Mouse (Mus musculus): ENCODE measurements around the gene Hoxb7.

Gene Hoxb7

DNA sequence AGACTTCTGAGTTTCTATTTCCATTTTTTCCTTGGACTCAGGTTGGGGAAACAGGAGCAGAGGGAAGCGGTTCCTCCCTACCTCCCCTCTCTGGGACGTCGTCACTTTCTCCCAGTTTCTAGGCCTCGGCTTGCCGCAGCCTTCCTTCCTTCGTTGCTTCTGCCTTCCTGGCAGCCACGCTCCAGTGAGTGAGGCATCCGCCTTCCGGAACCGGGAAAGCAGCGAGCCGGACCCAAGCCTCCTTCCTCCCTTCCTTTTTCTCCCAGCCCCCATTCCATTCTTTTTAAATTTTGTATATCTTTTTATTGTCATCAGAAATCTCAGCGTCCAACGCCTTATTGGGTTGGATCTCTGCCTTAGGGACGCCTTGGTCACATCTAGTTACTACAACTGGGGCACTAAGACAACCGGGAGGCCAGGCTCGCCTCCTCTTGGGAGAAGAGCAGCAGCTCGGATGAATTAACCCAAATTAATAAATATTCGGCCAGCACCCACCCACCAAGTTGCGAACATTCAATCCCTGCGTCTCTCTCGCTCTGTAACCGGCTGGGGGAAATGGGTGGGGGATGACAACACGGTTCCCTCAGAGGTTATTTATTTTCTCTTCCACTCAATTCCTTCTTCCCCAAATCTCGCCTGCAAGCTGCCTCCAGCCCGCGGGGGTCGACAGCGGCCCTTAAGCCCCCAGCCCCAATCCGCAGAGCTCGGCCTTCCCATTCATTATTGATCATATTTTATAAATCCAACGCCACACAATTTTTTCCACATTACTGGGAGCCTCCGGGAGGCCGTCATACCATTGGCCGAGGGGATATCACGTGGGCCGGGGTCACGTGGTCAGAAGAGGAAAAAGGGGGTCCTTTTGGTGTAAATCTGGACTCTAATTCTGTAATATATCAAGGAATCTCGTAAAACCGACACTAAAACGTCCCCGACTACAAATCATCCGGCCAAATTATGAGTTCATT is at the start of gene Hoxb7:
Gene Hoxb7 (plus strand): TSS at position 853 of the 968 bp plus-strand sequence.
- DNase-seq = peak; percentile 91

DNA sequence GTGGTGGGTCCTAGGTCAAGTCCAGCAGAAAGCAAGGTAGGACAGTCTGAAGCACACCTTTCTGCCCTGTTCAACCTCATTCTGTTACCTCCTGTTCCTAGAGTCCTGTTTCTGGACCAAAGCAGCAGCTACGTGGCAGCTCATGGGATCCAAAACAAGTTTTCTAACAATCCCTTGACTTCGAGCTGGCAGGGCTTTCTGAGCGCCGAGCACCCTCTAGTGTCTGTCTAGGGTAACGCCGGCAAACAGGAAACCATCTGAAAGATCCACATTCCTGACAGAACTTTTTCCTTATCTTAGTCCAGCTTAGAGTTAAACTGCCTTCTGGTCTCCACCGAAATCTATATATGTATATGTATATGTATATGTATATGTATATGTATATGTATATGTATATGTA is 46.2 kb upstream of the Hoxb7 start:
- peak; percentile 72 for DNase-seq

DNA sequence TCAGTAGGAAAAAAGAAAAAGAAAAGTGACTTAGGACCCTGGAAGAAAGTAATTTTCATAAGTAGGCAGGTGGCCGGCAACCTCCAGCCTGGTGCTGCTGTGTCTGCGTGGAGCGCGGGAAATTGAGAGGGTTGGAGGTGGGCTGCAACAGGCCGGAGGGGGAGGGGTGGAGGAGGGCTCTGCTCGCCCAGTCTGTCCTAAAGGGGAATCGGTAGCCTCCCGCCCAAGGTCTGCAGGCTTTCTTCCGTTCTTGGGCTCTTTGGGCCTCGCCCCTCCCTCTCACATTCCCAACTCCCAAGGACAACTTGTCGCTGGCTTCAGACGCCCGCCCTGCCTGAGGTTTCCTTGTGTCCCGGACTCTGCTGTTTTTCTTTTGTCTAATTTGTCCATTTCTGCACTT is 35.5 kb upstream of the Hoxb7 start:
- peak; percentile 84 for DNase-seq

DNA sequence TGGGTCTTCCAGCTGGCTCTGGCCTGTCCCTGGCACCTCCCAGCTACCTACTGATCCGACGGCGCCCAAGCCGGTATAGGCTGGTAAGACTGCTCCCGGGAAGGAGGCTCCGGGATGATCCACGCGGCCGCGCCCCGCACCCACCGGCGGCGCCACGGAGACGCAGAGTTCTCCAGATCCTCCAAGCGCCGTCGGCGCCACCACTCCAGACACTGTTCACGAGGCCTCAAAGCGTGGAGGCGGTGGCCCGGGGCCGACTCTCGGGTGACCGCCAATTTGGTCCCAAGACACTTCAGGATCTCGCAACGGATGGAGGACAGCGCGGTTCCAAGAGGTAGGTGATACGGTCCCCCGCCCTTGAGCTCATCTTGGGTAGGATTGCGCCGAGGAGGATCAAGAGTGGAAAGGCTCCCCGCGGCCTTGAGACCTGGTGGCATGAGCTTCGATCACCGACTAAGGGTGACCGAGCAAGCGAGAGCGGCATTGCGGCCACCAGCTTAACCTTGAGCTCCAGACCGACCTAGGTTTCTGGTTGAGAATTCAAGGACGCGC is 34.9 kb upstream of the Hoxb7 start:
- peak; percentile 72 for DNase-seq

DNA sequence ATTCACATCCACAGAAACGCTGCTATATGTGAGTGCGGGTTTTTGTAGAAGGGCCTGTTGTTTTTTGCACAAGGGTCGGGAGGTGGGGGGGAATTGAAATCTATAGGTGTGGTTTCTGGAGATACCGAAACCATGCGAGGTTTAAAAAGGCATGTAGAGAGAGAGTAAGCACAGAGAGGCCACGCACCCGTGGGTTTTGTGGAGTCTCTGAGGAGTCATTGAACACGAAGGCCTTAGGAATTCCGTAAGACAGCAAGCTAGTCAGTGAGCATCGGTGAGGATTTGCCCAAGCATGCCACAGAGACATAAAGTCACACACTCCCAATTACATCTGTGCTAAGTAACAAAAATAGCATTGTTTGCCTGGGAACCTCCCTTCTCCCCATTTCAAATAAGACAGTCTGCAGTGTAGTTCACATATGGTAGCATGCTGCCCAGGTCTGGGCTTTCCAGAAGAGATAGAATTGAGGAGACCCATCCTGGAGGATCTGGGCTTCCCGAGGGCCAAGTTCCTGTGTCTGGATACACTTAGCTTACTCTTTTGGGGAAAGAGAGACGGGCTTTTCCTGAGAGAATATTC is 33.8 kb upstream of the Hoxb7 start:
- no peak for DNase-seq

DNA sequence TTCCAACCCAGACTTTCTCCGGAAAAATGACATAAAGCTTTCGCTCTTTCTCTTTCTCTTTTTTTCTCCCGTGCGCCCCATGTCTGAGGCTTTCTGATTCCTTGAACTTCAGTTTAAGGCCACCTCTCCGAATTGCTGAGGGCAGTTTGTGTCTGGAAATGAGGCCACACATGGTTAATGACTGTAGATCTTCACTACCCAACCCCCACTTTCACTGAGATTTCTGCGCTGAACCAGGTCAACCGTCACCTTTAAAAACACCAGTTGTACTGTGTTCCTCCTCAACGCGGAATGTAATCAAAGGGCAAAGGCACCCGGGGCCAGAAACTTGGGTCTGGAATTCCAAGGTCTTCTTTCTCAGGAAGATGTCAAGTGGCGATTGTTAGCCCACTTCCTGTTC is 32.2 kb upstream of the Hoxb7 start:
- DNase-seq = peak; percentile 84

DNA sequence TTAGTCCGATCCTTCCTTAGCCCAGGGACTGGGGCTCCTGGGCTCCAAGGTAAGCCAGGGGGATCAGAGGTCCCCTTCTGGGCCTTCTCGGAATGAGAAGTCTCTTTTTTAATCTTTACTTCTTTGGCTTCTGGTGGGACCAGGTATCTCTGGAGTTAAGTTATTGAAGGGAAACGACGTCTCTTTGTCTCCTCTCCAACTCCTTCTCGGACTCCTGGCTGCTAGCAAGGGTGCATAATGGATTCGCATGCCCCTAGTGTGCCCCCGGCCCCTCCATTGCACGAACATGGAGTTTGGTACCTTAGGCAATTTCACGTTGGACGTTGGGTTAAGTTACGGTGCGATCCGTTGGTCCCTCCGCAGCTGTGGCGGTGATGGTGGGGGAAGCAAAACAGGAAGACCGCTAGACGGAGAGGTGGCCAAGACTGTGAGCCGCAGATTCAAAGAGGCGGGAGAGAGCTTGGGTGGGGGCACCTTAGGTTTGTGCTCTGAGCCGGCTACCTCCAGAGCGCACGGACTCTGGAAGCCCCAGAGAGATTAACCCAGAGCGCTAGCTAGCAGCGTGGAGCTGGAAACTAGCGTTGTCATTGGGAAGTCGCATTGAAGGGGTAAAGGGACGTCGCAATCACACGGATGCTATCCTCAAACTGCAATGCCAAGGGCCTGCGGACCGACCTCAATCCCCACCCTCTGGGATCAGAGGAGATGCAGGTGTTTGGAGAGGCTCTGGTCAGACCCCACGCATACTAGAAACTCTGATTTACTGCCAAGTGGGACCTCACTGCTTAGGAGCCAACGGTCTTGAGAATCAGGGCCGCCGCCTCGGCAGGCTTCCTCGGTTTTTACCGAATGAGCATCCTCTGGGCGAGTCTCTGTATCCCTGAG is 31.1 kb upstream of the Hoxb7 start:
- no peak for DNase-seq

DNA sequence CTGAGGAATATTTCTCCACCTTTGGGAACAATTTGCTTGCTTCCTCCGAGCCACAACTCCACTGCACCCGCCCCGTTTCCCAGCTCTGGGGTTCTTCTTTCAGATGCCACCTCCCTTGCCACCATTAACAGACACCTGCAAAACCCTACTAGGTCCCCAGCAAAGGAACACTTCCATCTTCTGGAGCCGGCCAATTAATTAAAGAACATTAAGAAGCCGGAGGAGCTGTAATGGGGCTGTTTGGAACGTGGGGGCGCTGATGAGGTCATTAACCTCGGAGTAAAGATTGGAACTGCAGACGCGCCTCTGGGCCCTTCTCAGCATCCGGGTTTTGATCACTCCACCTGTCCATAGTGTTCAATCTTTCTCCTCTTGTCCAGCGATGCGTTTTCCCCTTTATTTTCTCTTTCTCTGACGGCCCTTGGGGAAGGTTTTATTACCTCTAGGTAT is 30.4 kb upstream of the Hoxb7 start:
- DNase-seq = peak; percentile 38

DNA sequence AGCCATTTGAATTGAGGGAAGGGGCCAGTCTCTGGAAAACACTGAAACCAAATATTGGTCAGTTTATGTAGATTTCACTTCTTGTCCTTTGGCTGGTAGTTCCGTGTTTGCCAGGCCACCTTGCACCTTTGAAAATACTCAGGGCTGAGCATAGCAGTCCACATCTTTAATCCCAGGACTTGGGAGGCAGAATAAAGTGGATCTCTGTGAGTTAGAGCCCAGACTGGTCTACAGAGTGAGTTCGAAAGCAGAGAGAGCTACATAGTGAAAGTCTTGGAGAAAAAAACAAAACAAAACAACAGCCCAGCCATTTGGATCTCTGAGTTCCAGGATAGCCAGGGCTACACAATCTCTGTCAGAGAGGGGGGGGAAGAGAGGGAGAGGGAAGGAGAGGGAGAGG is 29.3 kb upstream of the Hoxb7 start:
- peak; percentile 4 for DNase-seq

DNA sequence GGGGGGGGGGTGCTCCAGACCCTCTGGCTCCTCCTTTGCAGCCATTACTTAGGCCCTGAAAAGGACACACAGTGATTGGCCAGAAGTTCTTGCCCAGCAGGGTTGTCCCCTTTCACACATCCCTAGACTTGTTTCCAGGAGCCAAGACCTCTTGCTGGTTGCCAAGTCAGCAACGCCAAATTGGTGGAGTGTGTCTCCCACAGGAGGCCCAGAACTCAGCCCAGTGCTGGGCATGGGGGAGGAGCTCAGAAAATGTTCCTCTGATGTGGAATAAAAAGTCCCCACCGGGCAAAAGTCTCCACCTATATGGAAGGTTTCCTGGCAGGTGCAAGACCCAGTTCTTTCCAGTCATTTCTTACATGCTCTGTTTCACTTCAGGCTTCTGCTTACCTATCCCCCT is 27.4 kb upstream of the Hoxb7 start:
- DNase-seq = peak; percentile 86

DNA sequence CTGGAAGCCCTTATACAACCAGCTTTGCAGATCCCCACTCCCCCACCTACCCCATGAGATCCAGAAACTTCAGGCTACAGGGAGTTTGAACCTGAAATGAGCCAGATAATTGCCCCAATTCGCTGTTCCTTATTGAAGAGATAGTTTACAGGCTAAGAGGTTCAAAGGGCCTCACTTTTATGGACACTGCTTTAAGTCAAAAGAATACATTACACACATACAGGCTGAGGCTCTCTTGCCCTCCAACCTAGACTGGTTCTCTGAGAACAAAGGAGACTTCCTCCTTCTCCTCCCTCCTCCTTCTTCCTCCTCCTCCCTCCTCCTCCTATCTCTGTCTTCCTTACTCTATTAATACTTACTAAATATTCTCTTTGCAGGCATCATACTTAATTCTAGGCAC is 26.9 kb upstream of the Hoxb7 start:
- no peak for DNase-seq

DNA sequence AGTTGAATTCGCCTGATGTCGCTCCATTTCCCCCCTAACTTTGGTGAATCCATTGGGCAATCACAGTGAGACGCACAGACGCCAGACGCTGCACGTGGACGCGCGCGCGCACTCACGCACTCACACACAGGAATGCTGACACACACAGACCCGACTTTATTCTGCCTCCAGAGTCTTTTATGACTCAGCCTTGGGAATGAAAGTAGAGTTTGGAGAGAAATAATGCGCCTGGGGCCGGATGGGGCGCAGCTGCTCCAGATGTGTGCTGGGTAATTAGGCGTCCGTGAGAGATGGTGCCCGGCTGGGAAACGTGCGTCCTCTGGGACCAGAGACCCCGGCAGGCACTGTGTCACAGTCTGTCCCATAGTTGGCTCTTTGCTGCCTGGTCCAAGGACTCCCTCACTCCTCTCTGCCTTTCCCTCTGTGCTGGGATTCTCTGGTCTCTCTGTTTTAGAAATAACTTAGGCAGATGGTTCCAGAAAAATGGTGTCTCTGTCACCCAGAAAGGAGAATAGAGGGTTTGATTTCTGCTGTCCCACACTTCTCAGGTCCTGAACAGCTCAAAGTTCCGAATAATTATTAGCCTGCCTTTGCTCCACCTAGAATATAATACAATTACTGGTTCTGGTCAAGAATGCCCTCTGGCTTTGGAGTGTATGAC is 26.0 kb upstream of the Hoxb7 start:
- peak; percentile 64 for DNase-seq

DNA sequence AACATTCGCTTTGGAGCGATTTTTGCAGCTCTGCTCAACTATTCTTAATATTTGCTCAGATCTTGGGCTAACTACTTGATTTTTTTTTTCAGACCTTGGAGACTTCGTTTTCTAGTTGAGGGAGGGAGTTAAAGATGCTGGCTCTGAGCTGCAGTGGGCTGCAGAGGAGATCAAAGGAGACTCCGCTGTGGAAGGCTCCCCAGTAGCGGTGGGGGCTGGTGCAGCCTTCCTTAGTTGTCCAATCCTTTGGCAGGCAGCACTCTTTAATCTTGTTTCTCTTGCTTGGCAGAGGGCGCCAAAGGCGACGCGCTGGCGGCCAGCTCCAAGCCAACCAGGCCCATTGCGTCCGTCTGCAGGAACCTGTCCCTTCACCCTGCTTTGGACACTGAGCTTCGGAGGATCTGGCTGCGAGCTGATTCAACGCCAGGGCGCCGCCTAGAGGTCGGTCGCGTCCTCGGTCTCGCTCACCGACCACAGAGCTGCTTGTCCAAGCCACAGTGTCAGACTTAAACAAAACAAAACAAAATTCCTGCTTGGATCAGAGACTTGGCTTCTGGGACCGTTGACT is 25.0 kb upstream of the Hoxb7 start:
- DNase-seq = peak; percentile 93

DNA sequence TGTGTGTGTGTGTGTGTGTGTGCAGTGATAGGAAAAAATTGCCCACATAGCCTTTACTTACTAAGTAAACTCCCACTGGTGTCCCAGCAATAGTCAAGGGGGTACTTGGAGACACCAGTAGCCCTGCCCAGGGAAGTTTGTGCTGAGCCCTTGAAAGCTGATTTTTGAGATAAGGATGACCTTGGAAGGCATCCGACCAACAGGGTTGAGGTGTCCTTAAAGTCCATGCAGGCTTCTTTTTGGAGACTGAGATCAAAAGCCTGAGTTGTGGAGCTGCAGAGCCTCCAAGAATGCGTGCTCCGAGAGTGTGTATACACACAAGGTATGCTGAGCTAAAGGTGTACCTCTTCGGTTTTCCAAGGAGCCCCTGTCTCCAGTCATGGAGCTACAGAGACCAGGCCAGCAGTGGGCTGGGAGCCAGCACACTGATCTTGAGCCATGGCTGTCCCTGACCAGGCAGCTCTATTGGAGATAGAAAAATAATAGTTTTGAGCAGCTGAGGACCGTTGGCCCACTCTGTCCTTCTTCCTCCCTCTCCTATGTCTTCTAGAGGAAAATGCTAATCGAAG is 24.1 kb upstream of the Hoxb7 start:
- peak; percentile 29 for DNase-seq

DNA sequence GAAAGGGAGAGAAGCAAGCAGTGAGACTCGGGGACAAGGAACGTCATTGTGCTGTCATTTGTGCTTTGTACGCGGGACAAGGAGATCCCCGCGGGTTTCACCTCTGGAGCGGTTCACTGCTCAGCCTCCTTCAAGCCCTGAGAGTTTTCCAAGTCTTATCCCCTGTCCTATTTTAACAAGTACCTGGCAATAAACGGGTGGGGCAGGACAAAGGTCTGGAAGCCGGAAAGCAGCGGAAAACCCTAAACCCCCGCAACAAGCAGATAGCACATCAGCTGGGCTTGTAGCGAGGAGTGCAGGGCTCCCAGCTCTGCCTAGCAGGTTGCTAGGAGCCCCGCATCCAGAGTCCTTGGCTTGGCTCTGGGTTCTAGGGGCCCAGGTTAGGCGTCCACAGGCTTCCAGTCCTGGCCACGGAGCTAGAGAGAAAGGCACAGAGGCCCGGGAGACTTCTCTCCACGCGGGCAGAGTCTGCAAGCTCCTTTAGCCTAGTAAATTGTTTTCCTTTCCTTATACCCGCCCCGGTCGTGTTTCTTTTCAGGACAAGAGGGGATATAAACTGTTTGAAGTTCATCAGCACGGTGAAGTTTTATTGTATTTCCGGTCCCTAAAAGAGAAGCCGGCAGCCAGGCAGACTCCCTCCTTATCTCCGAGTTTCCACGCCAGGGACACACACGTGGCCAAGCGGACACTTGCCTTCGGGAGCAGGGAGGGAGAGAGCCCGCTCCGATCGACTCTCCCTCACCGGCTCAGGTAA is 22.6 kb upstream of the Hoxb7 start:
- peak; percentile 10 for DNase-seq

DNA sequence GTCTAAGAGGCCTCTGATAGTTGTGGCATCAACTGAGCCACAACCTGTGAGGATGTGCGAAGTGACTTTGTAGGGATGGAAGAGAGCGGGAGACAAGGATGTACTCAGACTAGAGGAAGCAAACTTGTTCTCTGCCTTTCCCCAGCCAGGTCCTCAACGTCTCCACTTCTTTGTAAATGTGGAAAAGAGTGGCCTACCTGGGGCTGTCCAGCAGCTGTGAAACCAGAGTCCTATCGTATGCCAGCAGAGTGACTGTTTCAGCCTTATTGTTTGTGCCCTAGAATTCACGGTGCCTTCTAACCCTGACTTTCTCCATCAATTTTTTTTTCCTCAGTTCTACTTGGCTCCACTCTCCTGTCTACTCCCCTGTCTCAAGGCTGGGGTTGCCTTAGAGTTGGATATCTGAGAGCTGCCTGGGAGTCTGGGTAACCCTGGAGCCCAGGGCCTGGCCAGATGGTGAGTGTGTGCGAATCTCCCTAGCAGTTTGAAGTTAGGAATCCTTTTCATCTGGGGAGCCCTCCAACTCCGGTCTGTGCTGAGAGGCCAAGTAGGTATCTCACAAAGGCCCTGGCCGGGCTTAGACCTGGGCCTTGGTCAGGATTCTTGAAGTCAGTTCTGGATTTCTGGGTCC is 21.9 kb upstream of the Hoxb7 start:
- peak; percentile 4 for DNase-seq

DNA sequence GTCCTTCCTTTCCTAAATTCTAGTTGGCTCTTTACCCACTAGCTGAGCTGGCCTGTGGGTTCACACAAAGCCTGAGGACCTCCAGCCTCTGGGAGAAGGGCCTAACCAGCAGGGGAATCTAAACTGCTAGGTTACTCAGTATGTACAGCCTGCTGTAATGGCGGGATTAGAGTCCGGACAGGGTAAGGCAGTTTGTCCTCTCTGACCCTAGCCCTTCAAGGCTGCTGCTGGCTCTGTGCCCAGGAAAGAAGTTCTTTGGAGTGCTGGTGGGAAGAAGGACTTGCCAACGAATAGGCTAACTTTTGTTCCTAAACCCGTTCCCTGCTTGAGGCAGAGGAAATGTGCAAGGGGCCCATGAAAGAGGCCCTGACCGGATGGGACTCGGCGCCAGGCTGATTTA is 20.5 kb upstream of the Hoxb7 start:
- DNase-seq = peak; percentile 92

DNA sequence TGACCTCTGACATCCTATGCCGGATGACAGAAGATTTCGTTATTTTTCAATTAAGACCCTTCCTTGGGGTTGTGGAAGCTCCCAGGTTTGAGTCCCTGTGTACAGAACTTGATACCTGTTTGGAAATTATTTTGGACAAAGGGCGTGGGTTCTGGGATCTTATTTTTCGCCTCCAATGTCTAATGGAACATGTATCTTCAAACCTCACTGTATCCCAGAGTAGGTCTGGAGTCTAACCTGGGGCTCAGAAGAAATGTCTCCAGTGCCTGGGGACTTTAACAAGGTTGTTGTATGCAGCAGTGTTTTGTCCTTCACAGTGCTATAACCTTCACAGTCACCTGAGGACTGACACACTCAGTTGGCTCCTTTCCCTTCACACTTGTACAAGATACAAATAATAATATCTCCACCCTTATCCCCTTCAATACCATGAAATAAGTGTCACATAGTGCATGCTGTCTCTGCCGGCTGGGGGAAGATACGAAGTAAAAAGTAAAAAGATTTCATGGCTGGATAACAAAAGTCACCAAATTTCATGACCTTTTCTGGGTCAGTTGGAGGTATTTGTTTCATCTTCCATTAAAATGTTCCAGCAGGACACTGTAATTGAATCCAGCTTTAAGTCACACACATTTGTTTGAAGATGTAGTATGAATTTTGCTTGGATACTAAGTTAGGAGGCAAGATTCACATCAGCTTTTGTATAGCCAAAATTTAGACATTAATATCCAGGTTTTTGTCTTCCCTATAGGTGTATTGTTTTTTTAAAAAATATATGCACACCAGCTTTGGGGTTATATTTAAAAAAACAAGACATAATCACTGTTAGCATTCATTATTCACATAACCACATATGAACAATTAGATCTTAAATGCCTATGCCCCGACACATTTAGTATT is 19.2 kb upstream of the Hoxb7 start:
- DNase-seq = peak; percentile 1

All from kidney, postnatal 14 days (tissue).